Mouse (Mus musculus): ENCODE results near the gene Casr.
A peak's percentile ranks its signal among the peaks of the same experiment; 100 is the strongest.

The Casr gene

GRCm38 (mm10) chr16:36561386-36562338 lies at the start of gene Casr:
TSS of gene Casr (minus strand) at chr16:36562141.
- Histone ChIP-seq H3K9me3 (ENCODE audit: low read length) (no peaks in the 10 kb centered on the region; the same call in 1 of the 2 replicates), H3K4me3 (replicated peaks; ENCODE audit: low read length) (peak within 1 kb of the TSS; percentile 76), H3K4me1 (replicated peaks; ENCODE audit: low read depth, low read length) (peaks cover 28% of the 10 kb centered on the region), H3K27me3 (ENCODE audit: insufficient read depth, low read length) (peaks cover 31% of the 10 kb centered on the region), H3K36me3 (ENCODE audit: insufficient read depth, low read length) (no peaks in the 10 kb centered on the region)
- TF ChIP-seq POU5F1 (IDR thresholded peaks at IDR 0.05; ENCODE audit: borderline replicate concordance, low read length) (no peak), CTCF (conservative IDR thresholded peaks at IDR 0.05; ENCODE audit: low read length) (no peak), NANOG (IDR thresholded peaks at IDR 0.05; ENCODE audit: borderline replicate concordance, low read length) (no peak)

GRCm38 (mm10) chr16:36602632-36603031 lies 40.7 kb upstream of the Casr start:
- H3K9me3 ChIP-seq (ENCODE audit: low read length) = no peaks in the 10 kb centered on the region
- no peaks in the 10 kb centered on the region for H3K27me3 ChIP-seq (ENCODE audit: insufficient read depth, low read length)
- peaks cover 8% of the 10 kb centered on the region; the same call in 1 of the 2 replicates for H3K4me1 ChIP-seq (replicated peaks; ENCODE audit: low read depth, low read length)
- H3K36me3 ChIP-seq (ENCODE audit: insufficient read depth, low read length) = no peaks in the 10 kb centered on the region
- no peak overlapping the region for H3K4me3 ChIP-seq (replicated peaks; ENCODE audit: low read length)
- no peak for TF ChIP-seq CTCF (conservative IDR thresholded peaks at IDR 0.05; ENCODE audit: low read length)
- no peak for TF ChIP-seq POU5F1 (IDR thresholded peaks at IDR 0.05; ENCODE audit: borderline replicate concordance, low read length)
- TF ChIP-seq NANOG (IDR thresholded peaks at IDR 0.05; ENCODE audit: borderline replicate concordance, low read length) = no peak

- Histone ChIP-seq H3K9me3 (ENCODE audit: low read length) (no peaks in the 10 kb centered on the region), H3K27me3 (ENCODE audit: insufficient read depth, low read length) (no peaks in the 10 kb centered on the region), H3K36me3 (ENCODE audit: insufficient read depth, low read length) (no peaks in the 10 kb centered on the region), H3K4me3 (replicated peaks; ENCODE audit: low read length) (no peak overlapping the region), H3K4me1 (replicated peaks; ENCODE audit: low read depth, low read length) (peaks cover 8% of the 10 kb centered on the region; the same call in 1 of the 2 replicates)
- TF ChIP-seq NANOG (IDR thresholded peaks at IDR 0.05; ENCODE audit: borderline replicate concordance, low read length) (no peak), POU5F1 (IDR thresholded peaks at IDR 0.05; ENCODE audit: borderline replicate concordance, low read length) (no peak), CTCF (conservative IDR thresholded peaks at IDR 0.05; ENCODE audit: low read length) (no peak)
These were observed 36.3 kb upstream of the Casr start for GRCm38 (mm10) chr16:36598265-36598664.

GRCm38 (mm10) chr16:36596671-36597410 lies 34.9 kb upstream of the Casr start:
- no peaks in the 10 kb centered on the region for H3K36me3 ChIP-seq (ENCODE audit: insufficient read depth, low read length)
- H3K4me3 ChIP-seq (replicated peaks; ENCODE audit: low read length) = no peak overlapping the region
- peaks cover 8% of the 10 kb centered on the region; the same call in 1 of the 2 replicates for H3K4me1 ChIP-seq (replicated peaks; ENCODE audit: low read depth, low read length)
- H3K27me3 ChIP-seq (ENCODE audit: insufficient read depth, low read length) = no peaks in the 10 kb centered on the region
- no peak for TF ChIP-seq CTCF (conservative IDR thresholded peaks at IDR 0.05; ENCODE audit: low read length)
- no peak for TF ChIP-seq NANOG (IDR thresholded peaks at IDR 0.05; ENCODE audit: borderline replicate concordance, low read length)
- no peak for TF ChIP-seq POU5F1 (IDR thresholded peaks at IDR 0.05; ENCODE audit: borderline replicate concordance, low read length)
- no peaks in the 10 kb centered on the region for H3K9me3 ChIP-seq (ENCODE audit: low read length)

GRCm38 (mm10) chr16:36589898-36590297 lies 28.0 kb upstream of the Casr start:
- Histone ChIP-seq H3K27me3 (ENCODE audit: insufficient read depth, low read length) (no peaks in the 10 kb centered on the region), H3K36me3 (ENCODE audit: insufficient read depth, low read length) (no peaks in the 10 kb centered on the region), H3K4me3 (replicated peaks; ENCODE audit: low read length) (no peak overlapping the region), H3K4me1 (replicated peaks; ENCODE audit: low read depth, low read length) (no peaks in the 10 kb centered on the region), H3K9me3 (ENCODE audit: low read length) (no peaks in the 10 kb centered on the region)
- TF ChIP-seq CTCF (conservative IDR thresholded peaks at IDR 0.05; ENCODE audit: low read length) = no peak
- TF ChIP-seq NANOG (IDR thresholded peaks at IDR 0.05; ENCODE audit: borderline replicate concordance, low read length) = no peak
- no peak for TF ChIP-seq POU5F1 (IDR thresholded peaks at IDR 0.05; ENCODE audit: borderline replicate concordance, low read length)

- H3K36me3 ChIP-seq (ENCODE audit: insufficient read depth, low read length) = no peaks in the 10 kb centered on the region
- TF ChIP-seq CTCF (conservative IDR thresholded peaks at IDR 0.05; ENCODE audit: low read length) = no peak
- TF ChIP-seq POU5F1 (IDR thresholded peaks at IDR 0.05; ENCODE audit: borderline replicate concordance, low read length) = no peak
- no peak for TF ChIP-seq NANOG (IDR thresholded peaks at IDR 0.05; ENCODE audit: borderline replicate concordance, low read length)
- H3K4me1 ChIP-seq (replicated peaks; ENCODE audit: low read depth, low read length) = no peaks in the 10 kb centered on the region
- H3K9me3 ChIP-seq (ENCODE audit: low read length) = no peaks in the 10 kb centered on the region
- H3K27me3 ChIP-seq (ENCODE audit: insufficient read depth, low read length) = no peaks in the 10 kb centered on the region
- no peak overlapping the region for H3K4me3 ChIP-seq (replicated peaks; ENCODE audit: low read length)
These were observed 26.0 kb upstream of the Casr start for GRCm38 (mm10) chr16:36587971-36588370.

- Histone ChIP-seq H3K4me3 (replicated peaks; ENCODE audit: low read length) (no peak overlapping the region), H3K27me3 (ENCODE audit: insufficient read depth, low read length) (0 out of 2 replicates have a peak, but pooled peaks cover 4% of the 10 kb centered on the region), H3K9me3 (ENCODE audit: low read length) (no peaks in the 10 kb centered on the region), H3K4me1 (replicated peaks; ENCODE audit: low read depth, low read length) (no peaks in the 10 kb centered on the region), H3K36me3 (ENCODE audit: insufficient read depth, low read length) (no peaks in the 10 kb centered on the region)
- no peak for TF ChIP-seq POU5F1 (IDR thresholded peaks at IDR 0.05; ENCODE audit: borderline replicate concordance, low read length)
These were observed 20.1 kb upstream of the Casr start for GRCm38 (mm10) chr16:36582073-36582472.

GRCm38 (mm10) chr16:36571942-36572341 lies 10.0 kb upstream of the Casr start:
- TF ChIP-seq NANOG (IDR thresholded peaks at IDR 0.05; ENCODE audit: borderline replicate concordance, low read length) = no peak
- no peak for TF ChIP-seq POU5F1 (IDR thresholded peaks at IDR 0.05; ENCODE audit: borderline replicate concordance, low read length)
- TF ChIP-seq CTCF (conservative IDR thresholded peaks at IDR 0.05; ENCODE audit: low read length) = no peak

More at GRCm38 (mm10) chr16:36571942-36572341, 10.0 kb upstream of the Casr start:
- Histone ChIP-seq H3K9me3 (ENCODE audit: low read length) (no peaks in the 10 kb centered on the region), H3K4me3 (replicated peaks; ENCODE audit: low read length) (no peak overlapping the region), H3K27me3 (ENCODE audit: insufficient read depth, low read length) (no peaks in the 10 kb centered on the region), H3K36me3 (ENCODE audit: insufficient read depth, low read length) (no peaks in the 10 kb centered on the region), H3K4me1 (replicated peaks; ENCODE audit: low read depth, low read length) (no peaks in the 10 kb centered on the region)

Data from E14TG2a.4 (cell line).